Mouse (Mus musculus): Measurements from ENCODE around the gene Slc4a5. TPM values are rescaled to one million over a fixed set of nuclear protein-coding genes. Genes with fewer than 3 reads are reported as not detected.

Gene Slc4a5
- polyA plus RNA-seq, 1 experiment = 1.1 TPM

DNA sequence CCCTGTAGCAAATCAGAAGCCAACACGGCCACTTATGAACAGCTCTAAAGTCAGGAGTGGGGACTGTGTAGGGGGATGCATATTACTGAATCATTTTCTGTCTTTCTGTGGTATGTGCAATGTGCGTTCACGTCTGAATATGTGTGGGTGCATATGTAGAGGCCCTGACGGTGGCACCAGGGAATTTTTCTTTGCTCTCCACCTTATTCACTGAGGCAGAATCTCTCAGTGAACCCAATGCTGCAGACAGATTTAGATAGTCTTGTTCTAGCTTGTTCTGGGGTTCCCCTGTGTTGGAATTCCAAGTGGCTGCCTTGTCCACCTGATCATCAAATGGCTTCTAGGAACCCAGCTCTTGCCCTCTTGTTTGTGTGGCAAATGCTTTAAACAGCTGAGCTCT is 48.0 kb downstream of the Slc4a5 start:
- H3K27ac ChIP-seq (ENCODE audit: control insufficient read depth, insufficient read depth, low read depth, low read length, poor library complexity) = no peak overlapping the region
- WGBS = 70% methylated on average over 4 of the region's 4 CpGs
- H3K4me1 ChIP-seq (ENCODE audit: control insufficient read depth, insufficient read depth, low read length) = no peaks in the 10 kb centered on the region
- no peak overlapping the region for H3K4me3 ChIP-seq (replicated peaks; ENCODE audit: control insufficient read depth, low read depth, low read length)
- TF ChIP-seq CTCF (IDR thresholded peaks at IDR 0.05; ENCODE audit: control insufficient read depth, insufficient read depth, low read length) (no peak), POLR2A (IDR thresholded peaks at IDR 0.05; ENCODE audit: borderline replicate concordance, control insufficient read depth, low read depth, low read length) (no peak)

DNA sequence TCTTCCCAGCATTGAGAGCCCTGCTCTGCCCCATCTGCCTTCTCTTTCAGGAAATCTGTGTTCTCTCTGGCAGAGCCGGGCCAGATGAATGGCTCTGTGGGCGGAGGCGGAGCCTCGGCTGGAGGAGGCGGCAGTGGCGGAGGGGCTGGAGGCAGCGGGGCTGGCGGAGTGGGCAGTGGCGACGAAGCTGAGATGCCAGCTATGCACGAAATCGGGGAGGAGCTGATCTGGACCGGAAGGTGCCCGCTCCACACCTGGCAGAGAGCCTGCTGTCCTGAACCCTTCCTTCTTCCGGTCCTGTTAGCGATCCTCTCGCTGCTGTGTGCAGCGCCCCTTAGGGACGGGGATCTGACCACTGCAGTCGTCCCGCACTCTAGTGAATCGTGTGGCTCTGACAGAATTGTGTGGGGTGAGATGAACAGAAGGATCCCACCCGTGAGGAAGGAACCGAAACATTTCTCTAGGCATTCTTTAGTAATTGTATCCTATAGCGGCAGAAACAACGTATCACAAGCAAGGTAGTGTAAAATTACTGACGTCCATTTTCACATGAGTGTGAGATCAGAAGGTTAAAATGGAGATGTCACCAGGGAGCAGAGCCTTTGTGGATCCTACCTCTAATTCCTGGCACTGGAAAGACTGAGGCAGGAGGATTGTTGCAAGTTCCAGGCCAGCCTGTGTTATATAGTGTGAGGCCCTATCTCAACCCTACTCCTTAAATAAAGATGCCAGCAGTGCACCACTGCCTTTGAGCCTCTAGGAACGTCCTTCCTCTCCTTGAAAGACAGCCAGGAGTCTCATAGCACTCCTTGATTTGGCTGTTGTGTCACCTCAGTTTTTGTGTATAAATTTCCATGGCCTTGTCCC is 48.7 kb downstream of the Slc4a5 start:
- H3K4me1 ChIP-seq (ENCODE audit: control insufficient read depth, insufficient read depth, low read length) = no peaks in the 10 kb centered on the region
- peak overlapping the region; percentile 60 for H3K4me3 ChIP-seq (replicated peaks; ENCODE audit: control insufficient read depth, low read depth, low read length)
- TF ChIP-seq CTCF (IDR thresholded peaks at IDR 0.05; ENCODE audit: control insufficient read depth, insufficient read depth, low read length) (peak; percentile 44; the same call in 1 of the 2 replicates), POLR2A (IDR thresholded peaks at IDR 0.05; ENCODE audit: borderline replicate concordance, control insufficient read depth, low read depth, low read length) (no peak; the same call in 1 of the 2 replicates)
- 2% methylated on average over 28 of the region's 28 CpGs for WGBS
- no peak overlapping the region for H3K27ac ChIP-seq (ENCODE audit: control insufficient read depth, insufficient read depth, low read depth, low read length, poor library complexity)

DNA sequence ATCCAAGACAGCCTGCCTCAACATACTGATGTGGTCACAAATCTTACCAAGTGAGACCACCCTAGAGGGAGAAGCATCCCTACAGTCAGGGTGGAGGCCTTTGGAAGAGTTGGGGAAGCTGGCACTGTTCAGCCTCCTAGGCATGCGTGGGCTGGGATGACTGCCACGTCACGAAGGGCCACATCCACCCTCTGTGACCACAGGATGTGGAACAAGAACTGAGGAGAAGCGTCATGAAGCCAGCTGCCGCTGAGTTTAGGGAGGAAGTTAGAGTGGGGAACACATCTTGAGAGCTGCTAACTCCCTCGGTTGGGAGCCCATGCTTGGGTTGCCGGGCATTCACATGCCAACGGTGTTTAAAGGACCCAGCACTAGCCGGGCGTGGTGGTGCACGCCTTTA is 54.1 kb downstream of the Slc4a5 start:
- Histone ChIP-seq H3K4me1 (ENCODE audit: control insufficient read depth, insufficient read depth, low read length) (no peaks in the 10 kb centered on the region), H3K4me3 (replicated peaks; ENCODE audit: control insufficient read depth, low read depth, low read length) (no peak overlapping the region), H3K27ac (ENCODE audit: control insufficient read depth, insufficient read depth, low read depth, low read length, poor library complexity) (no peak overlapping the region)
- TF ChIP-seq CTCF (IDR thresholded peaks at IDR 0.05; ENCODE audit: control insufficient read depth, insufficient read depth, low read length) (no peak), POLR2A (IDR thresholded peaks at IDR 0.05; ENCODE audit: borderline replicate concordance, control insufficient read depth, low read depth, low read length) (no peak)
- 27% methylated on average over 11 of the region's 11 CpGs for WGBS

DNA sequence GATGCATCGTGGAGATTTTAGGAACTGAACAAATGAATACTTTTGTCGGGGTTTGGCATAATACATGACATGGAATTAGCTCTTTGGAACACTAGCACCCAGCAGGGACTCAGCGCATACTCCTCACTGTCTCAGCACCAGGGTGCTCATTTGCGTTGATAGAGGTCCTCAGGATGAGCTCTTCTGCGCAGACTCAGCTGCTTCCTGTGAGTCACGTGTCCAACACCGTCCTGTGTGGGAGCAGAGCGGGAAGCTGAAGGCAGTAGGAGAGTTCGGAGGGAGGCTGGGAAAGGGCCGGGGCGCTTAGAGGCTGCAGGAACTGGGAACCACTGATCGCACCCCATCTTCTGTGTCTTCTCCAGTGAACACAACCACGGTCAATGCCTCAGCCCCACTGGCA is 57.5 kb downstream of the Slc4a5 start:
- WGBS = 64% methylated on average over 13 of the region's 13 CpGs
- no peak overlapping the region for H3K27ac ChIP-seq (ENCODE audit: control insufficient read depth, insufficient read depth, low read depth, low read length, poor library complexity)
- H3K4me3 ChIP-seq (replicated peaks; ENCODE audit: control insufficient read depth, low read depth, low read length) = no peak overlapping the region
- TF ChIP-seq CTCF (IDR thresholded peaks at IDR 0.05; ENCODE audit: control insufficient read depth, insufficient read depth, low read length) = no peak
- no peaks in the 10 kb centered on the region for H3K4me1 ChIP-seq (ENCODE audit: control insufficient read depth, insufficient read depth, low read length)

DNA sequence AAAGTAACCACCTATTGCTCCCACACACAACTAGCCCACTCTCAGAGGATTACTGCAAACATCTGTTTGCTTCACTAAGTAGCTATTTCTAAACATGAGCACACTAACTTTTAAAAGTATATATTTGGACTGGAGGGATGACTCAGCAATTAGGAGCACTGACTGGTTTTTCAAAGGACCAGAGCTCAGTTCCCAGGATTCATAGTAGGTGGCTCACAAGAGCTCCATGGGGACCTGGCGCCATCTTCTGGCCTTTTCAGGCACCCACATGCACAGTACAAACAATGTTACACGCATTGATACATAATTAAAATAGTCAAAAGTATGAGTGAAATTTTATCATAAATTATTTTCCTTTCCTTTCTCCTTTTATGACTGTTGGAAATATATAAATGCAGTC is 59.3 kb downstream of the Slc4a5 start:
- Histone ChIP-seq H3K4me1 (ENCODE audit: control insufficient read depth, insufficient read depth, low read length) (no peaks in the 10 kb centered on the region), H3K4me3 (replicated peaks; ENCODE audit: control insufficient read depth, low read depth, low read length) (no peak overlapping the region), H3K27ac (ENCODE audit: control insufficient read depth, insufficient read depth, low read depth, low read length, poor library complexity) (no peak overlapping the region)
- no peak for TF ChIP-seq POLR2A (IDR thresholded peaks at IDR 0.05; ENCODE audit: borderline replicate concordance, control insufficient read depth, low read depth, low read length)
- TF ChIP-seq CTCF (IDR thresholded peaks at IDR 0.05; ENCODE audit: control insufficient read depth, insufficient read depth, low read length) = peak; percentile 66
- 36% methylated on average over 2 of the region's 2 CpGs for WGBS

DNA sequence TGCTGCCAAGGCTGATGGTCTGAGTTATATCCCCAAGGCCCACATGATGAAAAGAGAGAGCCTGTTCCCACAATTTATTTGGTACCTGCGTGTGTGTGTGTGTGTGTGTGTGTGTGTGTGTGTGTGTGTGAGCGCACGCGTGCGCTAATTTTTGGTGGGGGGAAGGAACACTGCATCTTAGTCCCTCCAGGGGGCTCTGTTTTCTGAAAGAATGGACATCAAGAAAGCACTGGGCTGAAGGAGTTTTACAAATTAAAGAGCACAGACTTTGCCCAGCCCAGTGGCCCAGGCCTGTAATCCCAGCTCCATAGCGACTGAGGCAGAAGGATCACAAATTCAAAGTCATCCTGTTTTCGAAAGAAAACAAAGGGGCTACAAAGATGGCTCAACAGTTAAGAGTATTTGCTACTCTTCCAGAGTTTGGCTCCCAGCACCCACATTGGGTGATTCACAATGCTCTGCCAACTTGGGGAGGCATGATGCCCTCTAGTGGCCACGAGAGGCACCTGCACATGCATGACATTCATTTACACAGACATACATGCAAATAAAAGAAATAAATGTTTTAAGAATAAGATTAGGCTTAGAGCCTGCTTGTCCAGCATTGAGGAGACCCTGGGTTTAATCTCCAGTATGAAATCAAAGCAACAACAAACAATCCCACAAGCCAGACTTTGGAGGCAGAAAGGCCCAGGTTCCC is 60.8 kb downstream of the Slc4a5 start:
- H3K27ac ChIP-seq (ENCODE audit: control insufficient read depth, insufficient read depth, low read depth, low read length, poor library complexity) = no peak overlapping the region
- no peak for TF ChIP-seq POLR2A (IDR thresholded peaks at IDR 0.05; ENCODE audit: borderline replicate concordance, control insufficient read depth, low read depth, low read length)
- peak; percentile 79 for TF ChIP-seq CTCF (IDR thresholded peaks at IDR 0.05; ENCODE audit: control insufficient read depth, insufficient read depth, low read length)
- no peaks in the 10 kb centered on the region for H3K4me1 ChIP-seq (ENCODE audit: control insufficient read depth, insufficient read depth, low read length)
- 78% methylated on average over 8 of the region's 8 CpGs for whole genome bisulfite sequencing
- H3K4me3 ChIP-seq (replicated peaks; ENCODE audit: control insufficient read depth, low read depth, low read length) = no peak overlapping the region

DNA sequence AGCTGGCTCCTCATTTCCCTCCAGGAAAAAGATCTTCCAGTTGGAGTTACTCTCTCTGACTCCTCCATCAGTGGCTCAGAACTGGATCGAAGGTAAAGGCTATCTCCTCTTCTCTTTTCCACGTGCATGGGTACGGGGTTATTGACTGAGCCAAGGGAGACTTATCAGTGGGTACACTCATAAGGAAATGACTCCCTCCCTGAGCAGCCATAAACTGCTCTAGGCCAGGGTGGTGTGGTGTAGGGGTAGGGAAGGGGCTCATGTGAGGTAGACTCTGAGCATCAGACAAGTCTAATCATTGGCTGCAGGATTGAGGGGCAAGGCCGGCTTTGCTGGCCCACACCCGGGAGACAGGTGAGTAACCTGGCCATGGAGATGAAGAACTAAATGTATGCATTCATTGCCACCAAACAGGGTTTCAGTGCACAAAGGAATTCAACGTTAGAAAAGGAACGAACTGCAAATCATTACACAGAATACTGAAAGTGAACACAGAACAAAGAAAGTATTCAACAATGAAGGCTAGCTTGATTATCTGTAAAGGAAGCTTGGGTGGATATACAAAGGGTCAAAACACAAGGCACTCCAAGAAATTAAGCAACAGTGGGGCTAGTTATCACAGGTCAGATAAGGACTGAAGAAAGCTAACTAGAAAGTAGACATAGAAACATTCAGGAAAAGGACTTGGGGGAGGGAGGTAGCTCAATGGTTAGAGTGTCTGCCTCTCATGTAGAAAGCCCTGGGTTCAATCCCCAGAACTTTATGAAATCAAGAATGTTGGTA is 81.0 kb downstream of the Slc4a5 start:
- no peak overlapping the region for H3K27ac ChIP-seq (ENCODE audit: control insufficient read depth, insufficient read depth, low read depth, low read length, poor library complexity)
- no peaks in the 10 kb centered on the region for H3K4me1 ChIP-seq (ENCODE audit: control insufficient read depth, insufficient read depth, low read length)
- 74% methylated on average over 7 of the region's 7 CpGs for WGBS
- no peak overlapping the region for H3K4me3 ChIP-seq (replicated peaks; ENCODE audit: control insufficient read depth, low read depth, low read length)
- TF ChIP-seq CTCF (IDR thresholded peaks at IDR 0.05; ENCODE audit: control insufficient read depth, insufficient read depth, low read length) = no peak

DNA sequence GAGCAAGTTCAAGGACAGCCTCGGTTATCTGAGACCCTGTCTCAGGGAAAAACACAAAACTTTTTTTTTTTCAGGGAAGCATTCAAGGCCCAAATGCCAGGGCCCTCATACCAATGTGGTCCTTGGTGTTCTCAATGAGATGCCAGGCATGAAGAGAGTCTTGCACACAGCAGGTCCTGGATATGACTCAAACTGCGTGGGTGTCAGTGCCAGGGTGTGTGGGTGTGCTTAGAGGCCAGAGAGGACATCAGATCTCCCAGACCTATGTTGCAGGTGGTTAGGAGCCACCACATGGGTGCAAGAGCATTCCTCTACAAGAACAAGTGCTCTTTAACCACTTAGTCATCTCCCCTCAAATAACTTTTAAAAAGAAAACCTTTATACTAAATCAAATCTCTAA is 81.7 kb downstream of the Slc4a5 start:
- 76% methylated on average over 2 of the region's 2 CpGs for WGBS
- Histone ChIP-seq H3K27ac (ENCODE audit: control insufficient read depth, insufficient read depth, low read depth, low read length, poor library complexity) (no peak overlapping the region), H3K4me1 (ENCODE audit: control insufficient read depth, insufficient read depth, low read length) (no peaks in the 10 kb centered on the region), H3K4me3 (replicated peaks; ENCODE audit: control insufficient read depth, low read depth, low read length) (no peak overlapping the region)
- no peak for TF ChIP-seq POLR2A (IDR thresholded peaks at IDR 0.05; ENCODE audit: borderline replicate concordance, control insufficient read depth, low read depth, low read length)
- TF ChIP-seq CTCF (IDR thresholded peaks at IDR 0.05; ENCODE audit: control insufficient read depth, insufficient read depth, low read length) = no peak

All from bone marrow, adult 2 months (tissue).